Mouse (Mus musculus): ENCODE measurements around the gene Cap1.

The Cap1 gene

DNA sequence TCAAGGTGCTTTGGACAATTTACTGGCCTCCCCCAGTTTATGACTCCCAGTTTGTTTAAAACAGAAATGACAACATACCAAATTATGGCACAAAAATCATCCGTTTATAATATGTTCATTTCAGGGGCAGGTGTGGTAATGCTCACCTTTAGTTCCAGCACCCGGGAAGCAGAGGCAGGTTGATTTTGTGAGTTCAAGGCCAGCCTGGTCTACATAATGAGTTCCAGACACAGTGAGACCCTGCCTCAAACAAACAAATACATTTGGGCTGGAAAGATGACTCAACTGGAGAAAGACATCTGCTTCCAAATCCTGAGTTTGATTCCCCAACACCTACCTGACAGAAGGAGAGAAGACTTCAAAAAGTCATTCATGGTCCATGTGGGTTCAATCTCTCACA is 1.5 kb upstream of the Cap1 start:
- no peak for DNase-seq (ENCODE audit: low read depth, low spot score)

DNA sequence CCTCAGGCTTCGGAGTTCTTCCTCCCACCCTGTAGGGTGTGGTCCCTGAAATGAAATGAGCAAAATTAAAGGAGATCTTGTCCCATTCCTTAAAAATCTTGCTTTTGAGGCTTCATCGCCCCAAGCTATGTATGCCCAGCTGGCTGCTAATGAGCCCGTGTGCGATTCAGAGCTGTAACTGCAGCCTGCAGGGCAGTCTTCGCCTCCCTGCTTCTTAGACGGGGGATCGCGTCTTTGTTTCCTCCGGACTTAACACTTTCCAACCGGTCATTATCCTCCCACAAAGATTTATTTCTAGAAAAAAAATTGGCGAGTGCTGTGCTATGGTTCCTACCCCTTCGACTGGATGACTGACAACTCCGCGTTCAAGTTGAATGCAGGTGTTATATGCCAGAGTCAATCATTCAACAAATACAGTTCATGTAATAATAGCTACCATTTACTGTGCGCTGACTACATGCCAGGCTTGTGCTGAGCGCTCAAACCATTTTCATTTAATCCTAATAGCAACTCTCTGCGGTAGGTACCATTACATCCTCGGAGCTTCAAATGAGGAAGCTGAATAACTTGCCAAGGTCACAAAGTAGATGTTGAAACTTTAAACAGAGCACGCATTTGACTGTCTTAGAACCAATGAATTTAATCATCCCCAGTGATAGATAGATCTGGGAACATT is 861 bp upstream of the Cap1 start:
- DNase-seq (ENCODE audit: low read depth, low spot score), result no peak

DNA sequence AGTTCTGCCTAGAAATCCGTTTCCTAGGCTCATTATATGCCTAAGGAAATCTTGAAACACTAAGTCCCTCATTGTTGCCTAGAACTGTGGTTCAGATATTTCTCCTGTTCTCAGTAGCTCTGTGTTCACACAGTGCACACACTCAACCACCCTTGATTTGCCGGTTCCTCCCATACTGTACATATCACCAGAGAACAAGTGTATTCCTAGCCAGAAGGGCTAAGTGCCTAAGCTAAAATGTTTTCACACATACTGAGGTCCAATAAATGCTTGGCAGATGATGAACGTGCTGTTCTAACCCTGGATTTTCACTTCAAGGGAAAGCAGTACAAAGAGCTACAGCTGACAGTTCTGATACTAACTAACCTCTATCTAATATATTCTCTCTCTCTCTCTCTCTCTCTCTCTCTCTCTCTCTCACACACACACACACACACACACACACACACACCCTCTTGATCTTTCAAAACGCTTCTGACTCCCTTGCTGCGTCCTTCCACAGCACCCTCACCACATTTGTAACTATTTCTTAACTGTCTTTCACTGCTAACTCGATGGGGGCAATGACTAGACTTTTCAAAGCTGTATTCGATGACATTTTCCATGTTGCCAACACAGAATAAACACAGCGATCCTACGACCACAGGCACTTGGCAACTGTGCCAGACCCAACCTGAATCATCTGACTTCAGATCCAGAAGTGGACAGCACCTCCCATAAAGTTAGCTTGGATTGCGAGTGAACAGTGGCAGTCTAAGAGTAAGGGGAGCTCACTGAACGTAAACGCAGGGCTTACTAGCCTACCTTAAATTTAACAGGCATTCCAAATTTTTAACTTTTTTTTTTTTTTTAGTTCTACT is 1.1 kb downstream of the Cap1 start:
- no peak for DNase-seq (ENCODE audit: low read depth, low spot score)

DNA sequence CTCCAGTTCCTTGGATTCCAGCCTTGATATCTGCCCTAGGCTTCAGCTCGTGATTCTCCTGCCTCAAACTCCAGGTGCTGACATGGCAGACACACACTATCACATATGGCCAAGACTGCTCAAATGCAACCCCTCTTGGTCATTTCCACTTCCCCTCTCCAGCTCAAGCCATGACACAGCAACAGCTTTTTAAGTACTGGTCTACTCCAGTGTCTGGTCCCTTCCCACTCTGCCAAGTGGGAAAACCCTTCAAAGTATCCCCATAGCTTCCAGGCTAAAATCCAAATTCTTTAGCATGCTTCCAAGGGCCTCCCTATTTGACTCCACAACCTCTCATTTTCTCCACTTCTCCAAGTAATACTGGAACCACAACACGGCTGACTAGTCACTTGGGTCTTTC is 1.8 kb downstream of the Cap1 start:
- DNase-seq (ENCODE audit: low read depth, low spot score), result no peak

DNA sequence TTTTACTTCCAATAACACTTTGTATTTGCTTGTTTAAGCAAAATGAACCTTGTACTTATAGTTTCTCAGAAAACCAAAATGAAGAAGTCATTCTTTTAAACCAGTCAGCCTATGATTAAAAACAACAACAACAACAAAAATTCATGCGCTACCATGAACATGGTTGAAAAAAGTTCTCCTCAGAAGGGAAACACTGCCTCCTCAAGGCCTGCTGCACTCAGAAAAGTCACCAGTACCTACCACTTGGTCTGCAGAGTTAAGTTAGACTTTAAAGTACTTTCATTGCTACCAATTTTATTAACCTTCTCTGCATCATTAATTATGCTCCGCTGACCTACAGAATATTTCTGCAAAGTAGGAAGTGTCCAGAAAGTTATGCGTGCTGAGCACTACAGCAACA is 2.6 kb downstream of the Cap1 start:
- DNase-seq (ENCODE audit: low read depth, low spot score), result no peak

DNA sequence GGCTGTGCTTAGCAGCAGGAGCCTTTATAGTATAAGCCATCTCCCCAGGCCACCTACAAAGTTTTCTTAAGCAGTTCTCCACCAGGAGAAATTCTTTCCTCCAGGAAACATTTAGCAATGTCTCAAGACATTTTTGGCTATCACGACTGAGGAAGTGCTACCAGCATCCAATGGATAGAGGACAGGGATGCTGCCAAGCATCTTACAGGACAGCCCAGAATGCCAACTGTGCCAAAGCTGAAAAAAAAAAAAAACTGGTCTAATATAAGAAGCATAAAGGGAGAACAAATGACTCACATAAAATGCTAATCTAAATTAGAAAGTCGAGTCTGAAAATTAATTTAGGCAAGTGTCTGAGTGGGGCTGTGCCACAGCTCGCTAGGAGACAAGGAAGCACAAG is 3.3 kb downstream of the Cap1 start:
- DNase-seq (ENCODE audit: low read depth, low spot score), result no peak

DNA sequence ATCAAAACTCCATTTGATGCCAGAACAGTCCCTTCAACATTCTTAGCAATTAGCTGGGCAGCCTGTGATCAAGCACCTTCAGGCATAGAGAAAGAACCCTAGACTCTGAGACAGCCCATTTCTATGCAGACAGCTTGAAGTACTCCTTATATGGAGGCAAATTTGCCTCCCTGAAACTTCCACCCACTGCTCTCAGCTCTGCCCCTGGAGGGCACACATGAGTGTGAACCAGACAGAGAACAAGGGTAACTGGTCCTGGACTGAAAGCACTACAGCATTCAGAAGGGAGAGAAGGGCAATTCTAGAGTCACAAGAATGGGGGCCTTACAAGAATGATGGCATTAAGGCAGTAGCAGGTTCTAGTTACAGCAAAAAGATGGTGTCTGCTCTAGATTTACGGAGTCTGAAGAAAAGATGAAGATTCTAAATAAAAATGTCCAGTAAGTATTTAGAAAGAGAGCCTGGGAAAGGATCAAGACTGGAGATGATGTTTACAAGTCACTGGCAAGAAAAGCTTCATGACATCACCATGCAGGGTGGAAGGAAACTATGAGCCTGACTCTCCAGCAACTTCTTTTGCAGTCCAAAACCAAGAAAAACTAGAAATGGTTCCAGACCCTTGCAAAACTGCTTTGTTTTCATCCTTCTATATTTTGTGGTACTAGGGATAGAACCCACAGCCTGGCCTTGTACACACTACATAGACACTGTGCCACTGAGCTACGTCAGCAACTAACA is 7.4 kb downstream of the Cap1 start:
- DNase-seq (ENCODE audit: low read depth, low spot score), result no peak

DNA sequence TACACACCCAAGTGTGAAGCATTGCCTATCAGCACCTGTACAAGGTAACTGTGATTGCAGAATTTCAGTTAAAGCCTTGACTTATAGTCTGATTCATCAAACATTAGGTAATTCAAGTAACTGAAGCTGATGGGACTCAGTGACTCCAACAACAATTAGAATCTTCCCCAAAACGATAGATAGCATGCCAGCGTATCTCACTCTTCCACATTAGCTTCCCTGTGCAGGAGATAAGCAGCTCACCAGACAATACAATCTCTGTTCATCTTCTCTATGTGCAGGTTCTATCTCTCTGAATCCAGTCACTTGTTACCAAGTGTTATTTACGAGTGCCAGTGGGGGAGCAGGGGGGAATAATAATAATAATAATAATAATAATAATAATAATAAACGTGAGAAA is 12.3 kb downstream of the Cap1 start:
- DNase-seq (ENCODE audit: low read depth, low spot score), result no peak

DNA sequence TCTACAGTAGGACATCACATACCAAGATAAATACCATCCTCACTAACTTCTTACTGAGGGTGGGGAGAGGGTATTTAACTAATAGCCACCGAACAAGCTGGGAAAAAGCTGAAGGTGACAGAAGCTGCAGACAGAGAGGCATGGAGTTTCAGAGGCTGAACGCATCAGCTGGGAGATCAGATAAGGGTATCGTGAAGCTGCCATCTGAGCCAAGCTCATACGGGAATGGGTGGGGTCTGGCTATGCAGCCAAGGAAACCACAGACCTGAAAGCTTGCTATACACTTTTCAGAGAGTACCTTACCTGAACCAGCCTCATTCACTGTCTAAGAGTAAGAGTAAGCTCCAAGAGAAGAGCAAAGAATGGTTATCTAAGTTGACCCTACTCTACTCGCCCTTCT is 12.9 kb downstream of the Cap1 start:
- no peak for DNase-seq (ENCODE audit: low read depth, low spot score)

DNA sequence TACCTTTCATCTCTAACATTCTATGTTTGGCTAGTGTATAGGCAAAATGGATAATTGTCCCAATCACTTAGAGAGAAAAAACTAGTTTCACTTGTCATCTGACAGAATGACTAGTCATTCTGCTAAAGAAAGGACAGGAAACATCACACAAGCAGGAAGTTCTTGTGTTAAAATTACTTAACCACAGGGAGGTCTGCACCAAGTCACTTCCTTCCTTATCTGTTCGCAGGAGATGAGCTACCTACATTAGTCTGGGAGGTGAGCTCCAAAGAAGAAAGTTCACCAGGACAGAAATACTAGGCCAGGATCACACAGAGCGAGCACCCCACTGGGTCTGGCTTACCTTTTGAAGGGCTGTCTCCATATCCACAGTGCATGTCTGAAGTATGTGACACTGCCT is 13.9 kb downstream of the Cap1 start:
- no peak for DNase-seq (ENCODE audit: low read depth, low spot score)

DNA sequence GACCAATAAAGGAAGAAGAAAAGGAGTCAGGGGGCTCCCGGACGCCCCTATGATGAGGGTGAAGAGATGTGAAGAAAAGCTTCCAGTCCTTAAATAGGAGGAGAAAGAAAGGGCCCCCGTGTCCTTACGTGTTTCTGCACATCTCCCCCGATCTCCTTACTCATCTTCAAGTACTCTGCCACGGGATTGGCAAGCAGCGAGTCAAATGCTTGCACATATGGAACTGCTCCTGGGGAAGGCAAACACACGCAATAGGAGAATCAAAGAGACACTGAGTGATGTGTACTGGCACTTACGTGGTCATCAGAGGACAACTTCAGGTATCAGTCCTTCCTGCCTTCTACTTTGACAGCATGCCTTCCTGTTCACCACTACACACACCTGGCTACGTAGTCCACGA is 14.6 kb downstream of the Cap1 start:
- no peak for DNase-seq (ENCODE audit: low read depth, low spot score)

DNA sequence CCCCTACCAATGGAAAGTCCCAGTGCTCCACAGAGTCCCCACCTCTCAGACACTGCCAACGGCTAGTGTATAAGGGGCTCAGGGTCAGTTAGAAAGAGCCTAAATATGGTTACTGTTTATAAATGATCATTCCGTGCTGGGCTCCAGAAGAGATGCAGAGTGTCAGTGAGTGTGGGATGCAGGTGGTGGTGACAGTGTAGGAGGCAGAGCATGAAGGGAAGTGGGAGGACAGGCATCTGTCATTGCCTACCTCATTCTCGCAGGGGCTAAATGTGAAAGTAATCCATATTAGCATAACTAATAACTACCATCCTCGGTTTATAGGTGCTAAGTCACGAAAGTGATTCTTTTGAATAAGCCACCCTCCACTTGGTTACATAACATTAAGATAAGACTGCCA is 15.1 kb downstream of the Cap1 start:
- no peak for DNase-seq (ENCODE audit: low read depth, low spot score)

DNA sequence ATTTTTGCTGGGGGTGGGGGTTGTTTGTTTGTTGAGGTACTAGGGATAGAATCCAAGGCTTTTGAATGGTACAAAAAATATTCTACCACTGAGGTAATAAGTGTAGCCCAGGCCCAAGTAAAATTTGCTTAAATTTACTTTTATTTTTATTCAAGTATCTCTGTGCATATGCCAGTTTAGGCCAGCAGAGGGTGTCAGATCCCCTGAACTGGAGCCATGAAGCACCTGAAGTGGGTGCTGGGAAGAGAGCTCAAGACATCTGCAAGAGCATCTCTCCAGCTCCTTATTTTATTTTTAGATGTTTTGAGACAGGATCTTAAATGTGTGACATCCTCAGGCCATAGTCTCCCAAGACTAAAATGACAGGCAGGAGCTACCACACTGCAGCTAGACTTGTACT is 15.8 kb downstream of the Cap1 start:
- no peak for DNase-seq (ENCODE audit: low read depth, low spot score)

DNA sequence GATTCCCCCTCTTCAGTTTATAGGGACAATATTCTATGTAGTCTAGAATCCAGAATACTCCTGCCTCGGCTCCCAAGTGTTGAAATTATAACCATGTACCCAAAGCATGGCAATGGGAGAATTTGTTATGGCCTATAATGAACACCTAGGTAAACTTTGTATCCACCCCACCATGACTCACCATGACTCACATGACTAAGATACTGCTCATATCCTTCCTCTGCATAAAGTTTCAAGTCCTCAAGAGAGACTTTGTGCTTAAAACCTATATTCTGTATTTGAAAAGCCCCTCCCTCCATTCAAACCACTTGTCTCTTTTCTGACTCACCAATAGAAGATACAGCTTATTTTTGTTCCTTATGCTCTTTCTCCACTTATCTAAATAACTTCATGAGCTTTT is 17.8 kb downstream of the Cap1 start:
- no peak for DNase-seq (ENCODE audit: low read depth, low spot score)

DNA sequence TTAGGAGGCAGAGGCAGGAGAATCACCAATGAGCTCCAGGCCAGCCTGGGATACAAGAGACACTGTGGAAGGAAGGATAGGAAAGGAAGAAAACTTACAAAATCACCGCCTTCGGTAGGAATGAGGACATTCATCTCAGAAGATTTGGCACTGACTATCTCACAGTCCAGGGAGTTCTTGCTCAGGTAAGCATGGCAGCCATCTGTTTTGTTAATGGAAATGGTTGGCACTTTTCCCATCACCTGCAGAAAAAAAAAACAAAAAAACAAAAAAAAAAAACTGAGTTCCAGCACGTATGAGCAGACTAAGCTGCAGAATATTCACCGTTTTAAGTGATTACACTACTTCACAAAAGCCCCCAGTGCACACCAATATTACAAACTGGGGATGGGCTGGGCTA is 24.0 kb downstream of the Cap1 start:
- DNase-seq (ENCODE audit: low read depth, low spot score), result no peak

DNA sequence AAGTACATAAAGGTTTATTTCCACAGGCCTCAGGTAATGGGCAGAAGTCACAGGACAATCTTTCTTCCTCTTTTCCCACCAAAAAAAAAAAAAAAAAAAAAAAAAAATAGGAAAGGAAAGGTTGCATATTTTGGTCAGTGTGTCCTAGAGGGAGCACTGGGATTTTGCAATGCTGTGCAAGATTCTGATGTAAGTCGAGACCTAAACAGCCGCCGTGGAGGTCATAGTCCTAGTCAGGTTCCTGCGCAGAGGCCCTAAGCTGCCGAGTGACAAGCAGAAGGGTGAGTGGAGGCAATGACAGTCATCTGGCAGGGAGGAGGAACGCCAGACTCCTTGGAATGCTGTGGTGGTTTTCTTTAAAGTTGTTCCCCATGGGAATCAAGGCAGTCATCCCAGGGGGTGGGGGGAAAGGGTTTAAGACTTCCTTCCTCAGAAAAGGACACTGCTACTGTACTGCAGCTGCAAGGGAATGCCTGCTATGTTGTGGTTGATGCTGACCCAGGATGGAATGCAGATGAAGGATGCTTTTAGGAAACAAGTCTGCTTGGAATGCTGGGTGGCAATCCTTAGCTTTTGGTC is 26.7 kb downstream of the Cap1 start:
- no peak for DNase-seq (ENCODE audit: low read depth, low spot score)

DNA sequence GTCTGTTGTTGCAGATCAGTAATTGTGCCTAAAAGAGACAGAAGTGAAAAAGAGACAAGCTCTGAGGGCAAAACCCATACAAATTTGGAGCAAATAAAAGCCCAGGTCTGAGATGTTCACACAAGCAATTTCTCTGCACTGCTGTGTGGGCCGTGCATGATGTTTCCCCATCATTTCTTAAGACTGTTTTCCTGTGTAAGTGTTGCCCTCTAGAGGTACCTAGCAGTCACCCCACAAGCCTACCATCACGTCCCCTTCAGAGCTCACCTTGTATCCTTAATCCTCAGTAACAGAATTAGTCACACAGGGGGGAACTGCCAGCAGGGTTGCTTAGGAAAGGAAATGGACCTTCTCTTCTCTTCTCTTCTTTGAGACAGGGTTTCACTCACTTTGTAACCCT is 27.9 kb downstream of the Cap1 start:
- DNase-seq (ENCODE audit: low read depth, low spot score), result no peak

DNA sequence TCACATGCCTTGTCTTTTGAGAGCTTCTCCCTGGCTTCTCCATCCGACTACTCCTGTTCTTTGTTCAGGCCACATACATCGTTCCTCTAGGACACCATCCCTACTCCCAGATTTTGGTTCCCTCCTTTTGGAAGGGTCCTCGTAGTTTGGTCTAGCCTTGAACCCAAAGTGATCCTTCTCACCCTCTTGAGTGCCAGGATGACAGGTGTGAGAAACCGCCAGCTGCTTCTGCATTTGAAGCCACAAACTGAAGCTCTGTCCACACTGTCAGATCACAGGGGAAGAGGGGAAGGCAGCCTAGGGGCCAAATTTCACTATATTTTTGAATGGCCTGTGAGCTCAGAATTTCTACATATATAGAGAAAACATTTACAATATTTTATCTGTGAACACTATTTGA is 31.1 kb downstream of the Cap1 start:
- DNase-seq (ENCODE audit: low read depth, low spot score), result no peak

DNA sequence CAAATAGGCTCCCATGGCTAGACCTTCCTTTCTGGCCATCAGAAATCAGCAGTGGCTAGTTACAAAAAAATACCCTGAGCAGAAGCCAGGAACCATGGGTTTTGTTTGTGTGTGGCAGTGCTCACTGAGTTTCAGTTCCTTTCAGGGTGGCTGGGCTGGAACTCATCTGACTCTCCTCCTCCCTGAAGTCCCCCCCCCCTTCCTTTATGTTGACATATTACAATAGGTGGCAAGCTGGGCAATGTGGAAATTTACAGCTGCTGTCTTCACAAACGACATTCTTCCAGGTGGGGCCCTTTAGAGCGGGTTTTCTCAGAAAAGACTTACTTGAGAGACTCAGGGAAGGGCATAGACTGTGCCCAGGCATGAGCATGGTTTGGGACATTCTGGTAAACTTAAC is 32.2 kb downstream of the Cap1 start:
- no peak for DNase-seq (ENCODE audit: low read depth, low spot score)

DNA sequence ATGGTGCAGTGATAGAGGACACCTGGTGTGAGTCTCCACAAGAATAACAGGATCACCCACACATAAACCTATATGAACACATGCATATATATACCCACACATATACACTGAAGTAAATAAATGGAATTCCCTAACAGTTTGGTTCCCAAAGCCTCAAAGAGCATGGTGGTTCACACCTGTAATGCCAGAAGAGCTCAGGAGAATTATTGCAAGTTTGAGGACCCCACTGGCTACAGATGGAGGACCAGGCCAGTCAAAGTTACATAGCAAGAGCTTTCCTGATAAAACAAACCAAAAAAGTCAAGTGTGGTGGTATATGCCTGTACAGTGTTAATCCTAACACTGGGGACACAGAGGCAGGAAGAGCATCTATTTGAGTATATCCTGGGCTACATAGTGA is 34.3 kb downstream of the Cap1 start:
- DNase-seq (ENCODE audit: low read depth, low spot score), result no peak

DNA sequence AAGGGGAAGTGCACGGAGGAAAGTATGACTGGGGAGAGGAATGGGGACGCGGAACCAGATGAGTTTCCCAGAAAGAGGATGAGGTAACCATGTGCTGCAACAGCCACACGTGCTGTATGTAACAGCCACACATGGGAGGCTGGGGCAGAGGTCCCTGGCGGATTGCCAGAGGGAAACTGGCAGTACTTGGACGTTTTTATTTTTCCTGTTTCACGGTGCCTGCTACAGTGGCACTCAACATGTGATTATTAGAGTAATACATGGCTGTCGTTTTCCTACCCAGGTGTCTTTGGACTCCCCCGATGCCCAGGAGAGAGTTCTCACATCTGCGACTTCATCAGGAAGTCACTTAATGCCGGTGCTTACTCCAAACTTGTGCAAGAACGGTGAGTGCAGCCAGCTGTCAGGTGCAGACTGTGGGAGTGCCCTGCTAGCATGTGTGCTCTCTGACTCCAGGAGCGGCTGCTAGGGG is 37.7 kb downstream of the Cap1 start:
- DNase-seq (ENCODE audit: low read depth, low spot score), result peak; percentile 20

DNA sequence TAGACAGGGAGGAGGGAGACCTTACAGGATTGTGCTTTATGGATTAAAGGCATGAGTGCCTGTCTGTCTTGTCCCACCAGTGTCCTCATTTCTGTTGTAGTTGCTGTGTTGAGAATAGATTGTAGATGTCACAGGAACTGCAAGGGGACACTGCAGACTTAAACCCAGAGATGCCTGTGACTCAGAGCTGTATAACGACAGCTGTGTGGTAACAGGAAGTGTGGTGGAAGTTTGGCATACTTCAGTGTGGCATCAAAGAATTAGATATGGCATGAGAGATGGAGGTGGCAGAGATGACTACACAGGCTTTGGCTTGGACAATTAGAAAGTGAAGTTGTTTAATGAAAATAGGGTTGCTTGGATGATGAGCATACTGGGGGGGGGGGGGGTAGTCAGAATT is 47.4 kb downstream of the Cap1 start:
- no peak for DNase-seq (ENCODE audit: low read depth, low spot score)
